Mouse (Mus musculus): ENCODE measurements around the gene Itfg1.

DNA sequence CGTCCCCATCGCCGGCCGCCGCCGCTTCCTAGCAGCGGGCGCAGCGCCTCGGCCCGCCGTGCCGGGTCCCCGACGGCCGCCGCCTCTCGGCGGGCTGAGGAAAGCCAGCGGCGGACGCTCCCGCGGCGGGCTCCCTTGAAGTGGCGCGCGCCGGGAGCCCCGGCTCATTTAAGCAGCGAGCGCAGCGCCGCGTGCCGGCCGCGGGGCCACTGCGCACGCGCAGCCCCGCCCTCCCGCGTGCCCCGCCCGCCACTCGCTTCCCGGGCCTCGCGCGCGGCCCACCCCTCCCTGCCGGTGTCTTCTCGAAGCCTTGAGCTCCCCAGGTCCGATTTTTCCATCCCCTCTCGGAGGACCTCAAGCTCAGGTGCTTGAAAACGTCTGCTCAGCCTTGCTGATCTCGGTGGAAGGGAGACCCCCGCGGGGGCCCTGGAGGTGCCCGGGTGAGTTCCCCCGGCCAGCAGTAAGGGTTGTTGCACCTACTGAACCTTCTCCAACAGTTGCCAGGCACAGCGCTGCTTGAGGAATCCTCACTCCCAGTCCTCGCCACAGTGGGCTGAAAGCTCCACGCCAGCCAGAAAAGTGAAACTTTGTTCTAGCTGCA lies 139.9 kb downstream of the Itfg1 start, which contains the start of gene Neto2:
- TF ChIP-seq POLR2A (IDR thresholded peaks at IDR 0.05; ENCODE audit: control insufficient read depth, extremely low read depth, insufficient read depth, low read length, poor library complexity): peak; percentile 46; the same call in 1 of the 2 replicates
- TF ChIP-seq CTCF (IDR thresholded peaks at IDR 0.05; ENCODE audit: borderline replicate concordance, control insufficient read depth, extremely low read depth, insufficient read depth, low read length, poor library complexity): 0 out of 2 replicates have a peak, but pooled peaks have one; percentile 5
